Mouse (Mus musculus) heart, postnatal 0 days (tissue): ENCODE results near the gene Znrf2. TPM values are rescaled to one million over a fixed set of nuclear protein-coding genes. Genes with fewer than 3 reads are reported as not detected.

Experiments
- ATAC-seq: fragments of 200-750 bp; cut with Nextera tagmentation; 2 replicates; pipeline ENCODE4 v1.8.0; 2017; ENCODE audit warnings: low read depth, moderate number of reproducible peaks, moderate library complexity; ENCODE audit not compliant: insufficient read depth
- DNase-seq: peaks from one replicate; pipeline ENCODE4 v3.0.0-alpha.2; 2016; ENCODE audit warnings: low spot score
- H3K27ac ChIP-seq: fragments of 300-500 bp; sonication (generic); 2 replicates; pipeline ENCODE4 v1.5.1; 2014; ENCODE audit warnings: low read depth, mild to moderate bottlenecking
- H3K27me3 ChIP-seq: fragments of 300-500 bp; sonication (generic); 2 replicates; pipeline ENCODE4 v1.6.1; 2014; ENCODE audit warnings: low read length, mixed read lengths; ENCODE audit not compliant: control insufficient read depth, insufficient read depth
- H3K36me3 ChIP-seq: fragments of 300-500 bp; sonication (generic); replicated peaks from 2 replicates; pipeline ENCODE4 v1.6.1; 2014; ENCODE audit warnings: low read length, mixed read lengths; ENCODE audit not compliant: control insufficient read depth, insufficient read depth
- H3K4me1 ChIP-seq: fragments of 300-500 bp; sonication (generic); 2 replicates; pipeline ENCODE4 v1.6.1; 2014; ENCODE audit warnings: antibody characterized with exemption; ENCODE audit not compliant: control insufficient read depth, insufficient read depth
- H3K4me2 ChIP-seq: fragments of 300-500 bp; sonication (generic); 2 replicates; pipeline ENCODE4 v1.6.1; 2014; ENCODE audit warnings: low read depth, mild to moderate bottlenecking, low read length, moderate library complexity
- H3K4me3 ChIP-seq: fragments of 300-500 bp; sonication (generic); 2 replicates; pipeline ENCODE4 v1.5.1; 2014; ENCODE audit warnings: low read depth, low read length
- H3K9ac ChIP-seq: fragments of 300-500 bp; sonication (generic); replicated peaks from 2 replicates; pipeline ENCODE4 v1.6.1; 2014; ENCODE audit warnings: low read depth, low read length, mixed read lengths
- H3K9me3 ChIP-seq: fragments of 300-500 bp; sonication (generic); replicated peaks from 2 replicates; pipeline ENCODE4 v1.6.1; 2016; ENCODE audit warnings: low read length; ENCODE audit not compliant: control insufficient read depth
- CTCF ChIP-seq: IDR thresholded peaks from 2 replicates; pipeline ENCODE4 v1.5.1; 2016; ENCODE audit warnings: antibody characterized with exemption, control low read depth, low read depth
- EP300 ChIP-seq: IDR thresholded peaks from 2 replicates; pipeline ENCODE4 v1.6.1; 2016; ENCODE audit warnings: antibody characterized with exemption, low read depth
- WGBS: fragments of 180-500 bp; shearing (Covaris S2); extraction: QIAGEN DNeasy Blood & Tissue Kit; methylation state at CpG from one replicate; pipeline ENCODE4 v1.1.7; 2014; 5-methylcytosine and 5-hydroxymethylcytosine counted together
- polyA plus RNA-seq: library from polyadenylated mRNA; unstranded; fragments of >200 nt; fragmentation: Nextera tagmentation; extraction: Ambion mirVana; gene quantifications from 2 replicates; pipeline ENCODE4 v1.2.1, GENCODE M21; 2015
- total RNA-seq: library from RNA; depleted of rRNA; stranded (reverse); fragments of >200 nt; gene quantifications from 2 replicates; pipeline ENCODE4 v1.2.3, GENCODE M21; 2014; ENCODE audit warnings: low replicate concordance

Gene Znrf2
- total and polyA plus RNA-seq, 2 experiments from 2014 or later: 4.3 to 7.1 TPM

- WGBS: 71% methylated on average over 5 of the region's 5 CpGs
- Histone ChIP-seq H3K27ac (no peak overlapping the region), H3K9ac (no peak overlapping the region), H3K9me3 (no peaks in the 10 kb centered on the region), H3K4me1 (no peaks in the 10 kb centered on the region), H3K27me3 (no peaks in the 10 kb centered on the region), H3K4me2 (no peak overlapping the region), H3K36me3 (no peaks in the 10 kb centered on the region), H3K4me3 (no peak overlapping the region)
- DNase-seq: no peak
- ATAC-seq: no peak
- TF ChIP-seq CTCF (no peak), EP300 (no peak)
Measured at GRCm38 (mm10) chr6:54786766-54787165, 29.9 kb upstream of the Znrf2 start.

- Histone ChIP-seq H3K4me1 (no peaks in the 10 kb centered on the region), H3K4me3 (no peak overlapping the region), H3K9ac (no peak overlapping the region), H3K4me2 (no peak overlapping the region), H3K36me3 (no peaks in the 10 kb centered on the region), H3K27me3 (no peaks in the 10 kb centered on the region), H3K9me3 (no peaks in the 10 kb centered on the region), H3K27ac (no peak overlapping the region)
- DNase-seq (peak; percentile 79), ATAC-seq (peak; percentile 87)
- TF ChIP-seq EP300 (no peak), CTCF (no peak)
- 15% methylated on average over 6 of the region's 6 CpGs for WGBS
Measured at GRCm38 (mm10) chr6:54788493-54788892, 28.2 kb upstream of the Znrf2 start.

GRCm38 (mm10) chr6:54789139-54789538, 27.6 kb upstream of the Znrf2 start:
- WGBS: 74% methylated on average over 4 of the region's 4 CpGs
- no peak for ATAC-seq
- no peak for TF ChIP-seq CTCF
- TF ChIP-seq EP300: no peak
- Histone ChIP-seq H3K4me2 (no peak overlapping the region), H3K27me3 (no peaks in the 10 kb centered on the region), H3K36me3 (no peaks in the 10 kb centered on the region), H3K9ac (no peak overlapping the region), H3K9me3 (no peaks in the 10 kb centered on the region), H3K4me1 (no peaks in the 10 kb centered on the region), H3K4me3 (no peak overlapping the region), H3K27ac (no peak overlapping the region)
- DNase-seq: no peak

- Histone ChIP-seq H3K36me3 (no peaks in the 10 kb centered on the region), H3K27ac (no peak overlapping the region), H3K9me3 (no peaks in the 10 kb centered on the region), H3K4me3 (no peak overlapping the region), H3K9ac (no peak overlapping the region), H3K27me3 (no peaks in the 10 kb centered on the region), H3K4me1 (no peaks in the 10 kb centered on the region), H3K4me2 (no peak overlapping the region)
- WGBS: 79% methylated on average over 4 of the region's 4 CpGs
- no peak for DNase-seq
- ATAC-seq: no peak
- TF ChIP-seq CTCF: no peak
- TF ChIP-seq EP300: no peak
Measured at GRCm38 (mm10) chr6:54790071-54790470, 26.6 kb upstream of the Znrf2 start.

- ATAC-seq (no peak), DNase-seq (no peak)
- Histone ChIP-seq H3K36me3 (no peaks in the 10 kb centered on the region), H3K4me1 (no peaks in the 10 kb centered on the region), H3K4me2 (no peak overlapping the region), H3K27me3 (no peaks in the 10 kb centered on the region), H3K9me3 (peaks cover 7% of the 10 kb centered on the region; the same call in 1 of the 2 replicates), H3K9ac (no peak overlapping the region), H3K27ac (no peak overlapping the region), H3K4me3 (no peak overlapping the region)
- TF ChIP-seq CTCF (no peak), EP300 (no peak)
- 75% methylated on average over 3 of the region's 3 CpGs for WGBS
Measured at GRCm38 (mm10) chr6:54793853-54794252, 22.9 kb upstream of the Znrf2 start.

GRCm38 (mm10) chr6:54794372-54794771, 22.3 kb upstream of the Znrf2 start:
- H3K36me3 ChIP-seq: no peaks in the 10 kb centered on the region
- TF ChIP-seq CTCF (no peak), EP300 (no peak)
- H3K9ac ChIP-seq: no peak overlapping the region
- no peaks in the 10 kb centered on the region for H3K27me3 ChIP-seq
- no peak for ATAC-seq
- H3K27ac ChIP-seq: no peak overlapping the region
- no peak overlapping the region for H3K4me3 ChIP-seq
- WGBS: 65% methylated on average over 2 of the region's 2 CpGs
- no peak overlapping the region for H3K4me2 ChIP-seq
- peaks cover 9% of the 10 kb centered on the region; the same call in 1 of the 2 replicates for H3K9me3 ChIP-seq
- no peak for DNase-seq
- no peaks in the 10 kb centered on the region for H3K4me1 ChIP-seq
